Comparison of ENCODE assay signal across 17 mouse cellular contexts in the genomic region with DNA sequence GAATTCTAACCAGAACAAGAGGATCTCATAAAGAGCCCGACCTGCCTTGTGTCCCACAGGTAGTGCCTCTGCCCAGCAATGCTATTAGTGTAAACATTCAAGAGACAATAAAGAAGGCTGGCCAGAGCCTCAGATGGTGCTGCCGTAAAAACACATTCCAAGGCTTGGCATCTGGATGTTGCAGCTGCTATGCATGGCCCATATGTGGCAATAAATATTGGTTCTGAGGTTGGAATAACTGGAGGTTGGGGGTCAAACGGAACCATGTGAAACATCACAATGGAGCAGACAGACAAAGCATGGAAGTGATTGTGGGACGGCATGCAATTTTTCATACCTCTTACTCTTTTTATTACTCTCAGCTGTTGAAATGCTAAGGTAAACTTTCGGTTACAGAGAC.
"Had no signal": no experiment of that assay in that cellular context is flagged by ENCODE, and none has a peak within 500 bp of the region (broad histone marks: within the 10 kb centered on the region; RNA-seq: fewer than 3 reads in every experiment).

No protein-coding gene starts in this region.

- H3K4me2 ChIP-seq: limb, embryonic 13.5 days; liver, embryonic 11.5 days; liver, embryonic 15.5 days; midbrain, embryonic 11.5 days; midbrain, embryonic 15.5 days had no signal

- H3K27ac ChIP-seq: left cerebral cortex, adult 2 months; limb, embryonic 13.5 days; liver, embryonic 15.5 days; midbrain, embryonic 15.5 days had no signal

- H3K4me3 ChIP-seq: left cerebral cortex, adult 2 months; limb, embryonic 13.5 days; liver, embryonic 15.5 days; midbrain, embryonic 15.5 days had no signal

- H3K9me3 ChIP-seq: limb, embryonic 13.5 days; liver, embryonic 15.5 days; midbrain, embryonic 15.5 days had no signal

- H3K36me3 ChIP-seq: limb, embryonic 13.5 days; liver, embryonic 15.5 days; midbrain, embryonic 15.5 days had no signal

- H3K9ac ChIP-seq: limb, embryonic 13.5 days; liver, embryonic 15.5 days; midbrain, embryonic 15.5 days had no signal

- DNase-seq: kidney, adult 8-10 months; kidney, postnatal 25 days; lung, adult 2 months; lung, postnatal 4 days; retina, postnatal 1 day; right cerebral cortex, postnatal 4 days; spleen, adult 18-20 months; thymus, adult 18-20 months; thymus, postnatal 14 days had no signal

- ATAC-seq: intestine, postnatal 0 days; lung, postnatal 0 days; midbrain, embryonic 15.5 days had no signal

- H3K27me3 ChIP-seq: limb, embryonic 13.5 days; liver, embryonic 15.5 days; midbrain, embryonic 15.5 days had no signal

- H3K4me1 ChIP-seq: liver, embryonic 15.5 days; midbrain, embryonic 15.5 days had no signal
